Mouse (Mus musculus) kidney, adult 2 months (tissue): ENCODE measurements around the gene Adgrd1.

Experiments used
- CTCF ChIP-seq: fragments of 200-500 bp; conservative IDR thresholded peaks from 2 replicates; pipeline ENCODE4 v1.5.1; 2011; ENCODE audit warnings: low read depth, mild to moderate bottlenecking, control low read depth, low read length, moderate library complexity, mixed read lengths; ENCODE audit not compliant: insufficient read depth, insufficient read length
- POLR2A ChIP-seq: fragments of 200-500 bp; IDR thresholded peaks from one replicate; pipeline ENCODE4 v1.6.1; 2011; ENCODE audit warnings: low read depth, low read length, control low read depth

DNA sequence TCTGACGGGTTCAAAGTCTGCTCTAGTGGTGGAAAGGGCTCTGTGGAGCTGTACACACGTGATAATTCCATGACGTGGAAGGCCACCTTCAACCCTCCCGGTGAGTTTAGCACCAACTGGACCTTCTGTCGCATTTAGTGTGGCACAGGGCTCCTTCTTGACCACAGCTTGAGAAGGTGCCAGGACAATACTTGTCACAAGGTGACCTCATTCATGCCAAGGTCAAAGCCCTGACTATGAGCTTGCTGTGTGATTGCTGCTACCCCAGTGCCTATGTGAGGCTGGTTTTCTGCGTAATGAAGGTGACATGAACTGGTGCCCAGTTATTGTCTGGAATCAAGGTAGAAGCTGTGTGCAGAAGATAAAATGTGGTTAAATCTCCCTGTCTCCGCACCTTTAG is 25.9 kb downstream of the Adgrd1 start:
- TF ChIP-seq POLR2A (no peak), CTCF (no peak)
